Mouse (Mus musculus) neural tube, embryonic 12.5 days (tissue): ENCODE results near the gene Plagl1. TPM values are rescaled to one million over a fixed set of nuclear protein-coding genes. Genes with fewer than 3 reads are reported as not detected.

Experiments
- ATAC-seq: fragments of 200-750 bp; cut with Nextera tagmentation; 2 replicates; pipeline ENCODE4 v1.8.0; 2017; ENCODE audit warnings: low read depth, mild to moderate bottlenecking, moderate TSS enrichment, moderate library complexity; ENCODE audit not compliant: low FRiP score
- H3K27ac ChIP-seq: fragments of 300-500 bp; sonication (generic); 2 replicates; pipeline ENCODE4 v1.5.1; 2016
- H3K27me3 ChIP-seq: fragments of 300-500 bp; sonication (generic); replicated peaks from 2 replicates; pipeline ENCODE4 v1.6.1; 2016; ENCODE audit warnings: mild to moderate bottlenecking
- H3K36me3 ChIP-seq: fragments of 300-500 bp; sonication (generic); 2 replicates; pipeline ENCODE4 v1.6.1; 2016; ENCODE audit warnings: mild to moderate bottlenecking
- H3K4me1 ChIP-seq: fragments of 300-500 bp; sonication (generic); 2 replicates; pipeline ENCODE4 v1.6.1; 2016
- H3K4me2 ChIP-seq: fragments of 300-500 bp; sonication (generic); replicated peaks from 2 replicates; pipeline ENCODE4 v1.6.1; 2016; ENCODE audit warnings: mild to moderate bottlenecking
- H3K4me3 ChIP-seq: fragments of 300-500 bp; sonication (generic); 2 replicates; pipeline ENCODE4 v1.5.1; 2016
- H3K9ac ChIP-seq: fragments of 300-500 bp; sonication (generic); 2 replicates; pipeline ENCODE4 v1.6.1; 2016; ENCODE audit warnings: mild to moderate bottlenecking
- H3K9me3 ChIP-seq: fragments of 300-500 bp; sonication (generic); 2 replicates; pipeline ENCODE4 v1.6.1; 2016; ENCODE audit warnings: mild to moderate bottlenecking
- WGBS: fragments of 180-500 bp; shearing (Covaris S2); methylation state at CpG from one replicate; pipeline ENCODE4 v1.1.7; 2016; 5-methylcytosine and 5-hydroxymethylcytosine counted together
- polyA plus RNA-seq: library from polyadenylated mRNA; unstranded; fragments of >200 nt; fragmentation: Nextera tagmentation; extraction: Ambion mirVana; gene quantifications from 2 replicates; pipeline ENCODE4 v1.2.1, GENCODE M21; 2016

The Plagl1 gene
- polyA plus RNA-seq, 1 experiment from 2014 or later, result 83.7 TPM

GRCm38 (mm10) chr10:13180211-13180610 is 119.9 kb downstream of the Plagl1 start:
- Histone ChIP-seq H3K4me2 (no peak overlapping the region), H3K4me1 (no peaks in the 10 kb centered on the region), H3K36me3 (peaks cover 82% of the 10 kb centered on the region), H3K9me3 (no peaks in the 10 kb centered on the region), H3K4me3 (no peak overlapping the region), H3K27me3 (no peaks in the 10 kb centered on the region), H3K9ac (no peak overlapping the region), H3K27ac (no peak overlapping the region)
- no peak for ATAC-seq
- WGBS, result 94% methylated on average over 7 of the region's 7 CpGs

Other genes starting within 250 kb of the Plagl1 start
- 44.4 and 44.6 TPM in 2 replicates for gene Utrn, start 191.1 kb upstream of the Plagl1 start, polyA plus RNA-seq
- gene Stx11, start 96.2 kb upstream of the Plagl1 start, polyA plus RNA-seq, result 2.3 and 4.5 TPM in 2 replicates
- 30.4 and 31.2 TPM in 2 replicates for gene Sf3b5, start 55.2 kb upstream of the Plagl1 start, polyA plus RNA-seq
- not detected in 2 replicates for gene Zc2hc1b, start 117.5 kb downstream of the Plagl1 start, polyA plus RNA-seq
- gene Ltv1, start 132.7 kb downstream of the Plagl1 start, polyA plus RNA-seq, result 51.3 and 54.1 TPM in 2 replicates